Mouse (Mus musculus) liver, embryonic 14.5 days (tissue): ENCODE measurements around the gene Prkg1.

Experiments
- CTCF ChIP-seq: IDR thresholded peaks from 2 replicates; pipeline ENCODE4 v1.5.1; 2016; ENCODE audit warnings: antibody characterized with exemption, low read depth, control low read depth
- EP300 ChIP-seq: IDR thresholded peaks from 2 replicates; pipeline ENCODE4 v1.6.1; 2016; ENCODE audit warnings: antibody characterized with exemption, low read depth

DNA sequence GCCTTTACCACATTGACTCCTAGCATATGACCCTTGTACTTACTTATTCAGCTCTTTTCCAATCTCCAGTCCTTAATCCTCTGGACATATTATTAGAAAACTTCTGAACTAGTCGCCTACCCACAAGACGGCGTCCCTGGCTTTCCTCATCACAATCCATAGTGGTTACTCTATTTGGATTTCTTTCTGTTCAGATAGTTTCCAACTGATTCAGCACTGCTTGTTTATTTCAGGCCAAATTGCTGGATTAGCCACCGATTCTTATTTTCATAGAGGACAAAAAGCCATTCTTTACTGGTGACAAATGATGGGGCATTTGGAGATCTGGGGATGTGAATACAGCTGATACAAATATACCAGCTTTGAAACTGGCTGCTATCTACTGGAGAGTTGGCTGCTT lies 267.4 kb downstream of the Prkg1 start:
- TF ChIP-seq CTCF = no peak
- no peak for TF ChIP-seq EP300
